Mouse (Mus musculus) macrophage (primary cell): Measurements from ENCODE around the gene 4931414P19Rik. TPM values are rescaled to one million over a fixed set of nuclear protein-coding genes. Genes with fewer than 3 reads are reported as not detected.
"Not testable (repeated sequence)": the region's sequence is repeated elsewhere in the genome, so short reads cannot be mapped to it uniquely, and the experiment has no call there.

Experiments used
- H3K27ac ChIP-seq: fragments of 350-480 bp; formaldehyde crosslinking; 2 replicates; pipeline ENCODE4 v1.9.0; 2021
- H3K36me3 ChIP-seq: fragments of 350-480 bp; formaldehyde crosslinking; 2 replicates; pipeline ENCODE4 v1.9.0; 2021; ENCODE audit errors: inconsistent target
- H3K4me3 ChIP-seq: fragments of 350-480 bp; formaldehyde crosslinking; 2 replicates; pipeline ENCODE4 v1.9.0; 2021; ENCODE audit errors: inconsistent target
- H3K79me2 ChIP-seq: fragments of 350-480 bp; formaldehyde crosslinking; 2 replicates; pipeline ENCODE4 v1.9.0; 2021; ENCODE audit errors: inconsistent target
- WGBS: methylation state at CpG from one replicate; pipeline ENCODE4 v1.1.7; 2026; ENCODE audit warnings: inconsistent platforms; ENCODE audit not compliant: missing documents; 5-methylcytosine and 5-hydroxymethylcytosine counted together
- polyA plus RNA-seq: library from polyadenylated mRNA; stranded (reverse); fragments of 250-400 nt; gene quantifications from 3 replicates; pipeline ENCODE4 v1.2.4, GENCODE M21; 2018; ENCODE audit warnings: inconsistent platforms

The 4931414P19Rik gene
- polyA plus RNA-seq, 1 experiment from 2014 or later = 3.9 TPM

- Histone ChIP-seq H3K79me2 (peaks cover 30% of the 10 kb centered on the region), H3K36me3 (peaks cover 22% of the 10 kb centered on the region; the same call in 1 of the 2 replicates)
- WGBS = 96% methylated on average over 10 of the region's 16 CpGs
- not testable (repeated sequence) for H3K27ac ChIP-seq, H3K4me3 ChIP-seq
These were observed 8.3 kb upstream of the 4931414P19Rik start for GRCm38 (mm10) chr14:54614130-54614529.

- WGBS = 91% methylated on average over 6 of the region's 6 CpGs
- H3K36me3 ChIP-seq = peaks cover 22% of the 10 kb centered on the region; the same call in 1 of the 2 replicates
These were observed 4.9 kb upstream of the 4931414P19Rik start for GRCm38 (mm10) chr14:54610648-54611047.

GRCm38 (mm10) chr14:54609962-54610361, 4.2 kb upstream of the 4931414P19Rik start:
- WGBS = 90% methylated on average over 2 of the region's 4 CpGs
- H3K36me3 ChIP-seq = peaks cover 17% of the 10 kb centered on the region; the same call in 1 of the 2 replicates
- no peak overlapping the region for H3K4me3 ChIP-seq
- peaks cover 3% of the 10 kb centered on the region; the same call in 1 of the 2 replicates for H3K79me2 ChIP-seq
- H3K27ac ChIP-seq = no peak overlapping the region

More at GRCm38 (mm10) chr14:54610648-54611047, 4.9 kb upstream of the 4931414P19Rik start:
- H3K79me2 ChIP-seq = peaks cover 10% of the 10 kb centered on the region
- no peak overlapping the region for H3K27ac ChIP-seq
- no peak overlapping the region for H3K4me3 ChIP-seq

GRCm38 (mm10) chr14:54609245-54609644, 3.5 kb upstream of the 4931414P19Rik start:
- no peaks in the 10 kb centered on the region for H3K79me2 ChIP-seq
- peaks cover 11% of the 10 kb centered on the region; the same call in 1 of the 2 replicates for H3K36me3 ChIP-seq
- no peak overlapping the region for H3K4me3 ChIP-seq
- WGBS = 96% methylated on average over 4 of the region's 4 CpGs
- H3K27ac ChIP-seq = no peak overlapping the region

GRCm38 (mm10) chr14:54607226-54607625, 1.4 kb upstream of the 4931414P19Rik start:
- 78% methylated on average over 8 of the region's 8 CpGs for WGBS
- Histone ChIP-seq H3K4me3 (no peak overlapping the region), H3K79me2 (no peaks in the 10 kb centered on the region), H3K36me3 (no peaks in the 10 kb centered on the region), H3K27ac (no peak overlapping the region)

- Histone ChIP-seq H3K27ac (peak overlapping the region; percentile 56), H3K79me2 (no peaks in the 10 kb centered on the region), H3K4me3 (peak overlapping the region; percentile 22), H3K36me3 (no peaks in the 10 kb centered on the region)
- WGBS = 92% methylated on average over 8 of the region's 8 CpGs
These were observed 2.1 kb downstream of the 4931414P19Rik start for GRCm38 (mm10) chr14:54603686-54604085.

GRCm38 (mm10) chr14:54603038-54603654, 2.6 kb downstream of the 4931414P19Rik start:
- no peaks in the 10 kb centered on the region for H3K36me3 ChIP-seq
- WGBS = under 1% methylated on average over 46 of the region's 46 CpGs
- no peaks in the 10 kb centered on the region for H3K79me2 ChIP-seq
- peak overlapping the region; percentile 56 for H3K27ac ChIP-seq
- H3K4me3 ChIP-seq = peak overlapping the region; percentile 33

GRCm38 (mm10) chr14:54602613-54603012, 3.2 kb downstream of the 4931414P19Rik start:
- 57% methylated on average over 4 of the region's 4 CpGs for WGBS
- no peaks in the 10 kb centered on the region for H3K36me3 ChIP-seq
- no peaks in the 10 kb centered on the region for H3K79me2 ChIP-seq
- peak overlapping the region; percentile 33 for H3K4me3 ChIP-seq
- H3K27ac ChIP-seq = peak overlapping the region; percentile 47; the same call in 1 of the 2 replicates

GRCm38 (mm10) chr14:54601601-54602000, 4.2 kb downstream of the 4931414P19Rik start:
- H3K27ac ChIP-seq = no peak overlapping the region
- H3K4me3 ChIP-seq = no peak overlapping the region
- no peaks in the 10 kb centered on the region for H3K36me3 ChIP-seq
- 36% methylated on average over 2 of the region's 2 CpGs for WGBS
- no peaks in the 10 kb centered on the region for H3K79me2 ChIP-seq

- H3K36me3 ChIP-seq = no peaks in the 10 kb centered on the region
- no peak overlapping the region for H3K27ac ChIP-seq
- no peak overlapping the region for H3K4me3 ChIP-seq
- WGBS = 80% methylated on average over 7 of the region's 7 CpGs
- H3K79me2 ChIP-seq = no peaks in the 10 kb centered on the region
These were observed 8.7 kb downstream of the 4931414P19Rik start for GRCm38 (mm10) chr14:54597084-54597483.

GRCm38 (mm10) chr14:54594631-54595414, 11.0 kb downstream of the 4931414P19Rik start:
- H3K79me2 ChIP-seq = no peaks in the 10 kb centered on the region
- H3K36me3 ChIP-seq = no peaks in the 10 kb centered on the region
- 93% methylated on average over 26 of the region's 28 CpGs for WGBS
- no peak overlapping the region for H3K27ac ChIP-seq
- no peak overlapping the region for H3K4me3 ChIP-seq

GRCm38 (mm10) chr14:54594055-54594454, 11.7 kb downstream of the 4931414P19Rik start:
- Histone ChIP-seq H3K4me3 (no peak overlapping the region), H3K27ac (no peak overlapping the region), H3K36me3 (no peaks in the 10 kb centered on the region), H3K79me2 (no peaks in the 10 kb centered on the region)
- 97% methylated on average over 3 of the region's 3 CpGs for WGBS

GRCm38 (mm10) chr14:54592319-54592934, 13.4 kb downstream of the 4931414P19Rik start:
- 52% methylated on average over 9 of the region's 10 CpGs for WGBS

GRCm38 (mm10) chr14:54591056-54591455, 14.7 kb downstream of the 4931414P19Rik start:
- H3K36me3 ChIP-seq = no peaks in the 10 kb centered on the region
- H3K27ac ChIP-seq = no peak overlapping the region
- 95% methylated on average over 16 of the region's 16 CpGs for WGBS

More at GRCm38 (mm10) chr14:54592319-54592934, 13.4 kb downstream of the 4931414P19Rik start:
- Histone ChIP-seq H3K4me3 (no peak overlapping the region), H3K36me3 (no peaks in the 10 kb centered on the region), H3K27ac (no peak overlapping the region), H3K79me2 (no peaks in the 10 kb centered on the region)

More at GRCm38 (mm10) chr14:54591056-54591455, 14.7 kb downstream of the 4931414P19Rik start:
- Histone ChIP-seq H3K79me2 (no peaks in the 10 kb centered on the region), H3K4me3 (no peak overlapping the region)
